Mouse (Mus musculus) midbrain, embryonic 14.5 days (tissue): ENCODE results near the gene Milr1. TPM values are rescaled to one million over a fixed set of nuclear protein-coding genes. Genes with fewer than 3 reads are reported as not detected.

Source experiments
- ATAC-seq: fragments of 200-750 bp; cut with Nextera tagmentation; 2 replicates; pipeline ENCODE4 v1.8.0; 2017; ENCODE audit warnings: moderate number of reproducible peaks, moderate library complexity; ENCODE audit not compliant: low FRiP score, low TSS enrichment
- DNase-seq: peaks from one replicate; pipeline ENCODE4 v3.0.0-alpha.2; 2015
- H3K27ac ChIP-seq: fragments of 300-500 bp; sonication (generic); replicated peaks from 2 replicates; pipeline ENCODE4 v1.5.1; 2014; ENCODE audit warnings: mild to moderate bottlenecking, low read depth, low read length, moderate library complexity
- H3K27me3 ChIP-seq: fragments of 300-500 bp; sonication (generic); 2 replicates; pipeline ENCODE4 v1.6.1; 2014; ENCODE audit warnings: low read length, control low read depth, mixed read lengths; ENCODE audit not compliant: control insufficient read depth, insufficient read depth
- H3K36me3 ChIP-seq: fragments of 300-500 bp; sonication (generic); 2 replicates; pipeline ENCODE4 v1.6.1; 2014; ENCODE audit warnings: low read length, control low read depth; ENCODE audit not compliant: control insufficient read depth, insufficient read depth
- H3K4me1 ChIP-seq: fragments of 300-500 bp; sonication (generic); 2 replicates; pipeline ENCODE4 v1.6.1; 2014; ENCODE audit warnings: mild to moderate bottlenecking, antibody characterized with exemption, low read length, control low read depth; ENCODE audit not compliant: control insufficient read depth, insufficient read depth
- H3K4me2 ChIP-seq: fragments of 300-500 bp; sonication (generic); 2 replicates; pipeline ENCODE4 v1.6.1; 2014; ENCODE audit warnings: mild to moderate bottlenecking, low read length, moderate library complexity
- H3K4me3 ChIP-seq: fragments of 300-500 bp; sonication (generic); replicated peaks from 2 replicates; pipeline ENCODE4 v1.5.1; 2014; ENCODE audit warnings: low read depth, low read length
- H3K9ac ChIP-seq: fragments of 300-500 bp; sonication (generic); replicated peaks from 2 replicates; pipeline ENCODE4 v1.6.1; 2014; ENCODE audit warnings: mild to moderate bottlenecking, low read length, moderate library complexity
- H3K9me3 ChIP-seq: fragments of 300-500 bp; sonication (generic); 2 replicates; pipeline ENCODE4 v1.6.1; 2016; ENCODE audit warnings: low read length, control low read depth, mixed read lengths; ENCODE audit not compliant: control insufficient read depth
- WGBS: fragments of 180-500 bp; shearing (Covaris S2); extraction: QIAGEN DNeasy Blood & Tissue Kit; methylation state at CpG from one replicate; pipeline ENCODE4 v1.1.7; 2014; 5-methylcytosine and 5-hydroxymethylcytosine counted together
- polyA plus RNA-seq: library from polyadenylated mRNA; unstranded; fragments of >200 nt; fragmentation: Nextera tagmentation; extraction: Ambion mirVana; gene quantifications from 2 replicates; pipeline ENCODE4 v1.2.1, GENCODE M21; 2014

Milr1 gene
- polyA plus RNA-seq, 1 experiment from 2014 or later: 1.4 TPM

GRCm38 (mm10) chr11:106709227-106709985 lies 41.6 kb upstream of the Milr1 start:
- no peak overlapping the region for H3K4me2 ChIP-seq

DNA sequence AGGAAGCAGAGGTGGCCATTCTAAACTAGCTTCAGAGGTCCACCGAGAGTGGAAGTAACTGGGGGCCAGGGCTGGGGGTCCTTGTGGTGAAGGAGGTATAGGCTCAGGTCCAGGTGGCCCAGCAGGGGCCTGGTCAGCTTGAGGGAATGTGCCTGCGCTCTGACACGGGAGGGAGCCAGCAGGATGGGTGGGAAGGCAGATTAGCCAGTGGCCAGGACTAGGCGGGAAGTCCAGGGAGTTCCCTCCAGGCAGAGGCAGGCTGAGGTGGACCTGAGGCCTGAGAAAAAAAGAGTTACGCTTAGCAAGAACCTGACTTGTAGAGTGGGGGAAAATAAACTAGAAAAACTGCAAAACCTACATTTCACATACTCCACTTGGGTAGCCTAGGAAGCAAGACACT lies 40.2 kb upstream of the Milr1 start:
- ATAC-seq (no peak), DNase-seq (no peak)
- Histone ChIP-seq H3K27me3 (no peaks in the 10 kb centered on the region), H3K36me3 (no peaks in the 10 kb centered on the region), H3K9me3 (no peaks in the 10 kb centered on the region), H3K9ac (no peak overlapping the region), H3K4me1 (0 out of 2 replicates have a peak, but pooled peaks cover 5% of the 10 kb centered on the region), H3K27ac (no peak overlapping the region), H3K4me3 (no peak overlapping the region), H3K4me2 (no peak overlapping the region)
- WGBS: 71% methylated on average over 5 of the region's 5 CpGs

More at GRCm38 (mm10) chr11:106709227-106709985, 41.6 kb upstream of the Milr1 start:
- Histone ChIP-seq H3K27me3 (no peaks in the 10 kb centered on the region), H3K27ac (no peak overlapping the region), H3K9ac (no peak overlapping the region), H3K9me3 (no peaks in the 10 kb centered on the region), H3K4me3 (no peak overlapping the region), H3K4me1 (0 out of 2 replicates have a peak, but pooled peaks cover 5% of the 10 kb centered on the region), H3K36me3 (no peaks in the 10 kb centered on the region)
- DNase-seq (no peak), ATAC-seq (no peak)
- WGBS: 38% methylated on average over 15 of the region's 15 CpGs

GRCm38 (mm10) chr11:106715066-106715465 lies 36.0 kb upstream of the Milr1 start:
- ATAC-seq (no peak), DNase-seq (no peak)
- H3K4me2 ChIP-seq: no peak overlapping the region
- no peaks in the 10 kb centered on the region for H3K9me3 ChIP-seq
- H3K27me3 ChIP-seq: no peaks in the 10 kb centered on the region
- H3K9ac ChIP-seq: no peak overlapping the region
- H3K27ac ChIP-seq: no peak overlapping the region
- no peak overlapping the region for H3K4me3 ChIP-seq
- H3K36me3 ChIP-seq: no peaks in the 10 kb centered on the region
- no peaks in the 10 kb centered on the region for H3K4me1 ChIP-seq
- 83% methylated on average over 6 of the region's 6 CpGs for WGBS

GRCm38 (mm10) chr11:106716568-106716967 lies 34.5 kb upstream of the Milr1 start:
- WGBS: 85% methylated on average over 5 of the region's 5 CpGs
- no peak overlapping the region for H3K4me2 ChIP-seq
- no peaks in the 10 kb centered on the region for H3K9me3 ChIP-seq
- no peaks in the 10 kb centered on the region for H3K4me1 ChIP-seq
- H3K27me3 ChIP-seq: no peaks in the 10 kb centered on the region
- no peak overlapping the region for H3K9ac ChIP-seq
- H3K27ac ChIP-seq: no peak overlapping the region
- H3K36me3 ChIP-seq: no peaks in the 10 kb centered on the region
- ATAC-seq (no peak), DNase-seq (no peak)
- H3K4me3 ChIP-seq: no peak overlapping the region

DNA sequence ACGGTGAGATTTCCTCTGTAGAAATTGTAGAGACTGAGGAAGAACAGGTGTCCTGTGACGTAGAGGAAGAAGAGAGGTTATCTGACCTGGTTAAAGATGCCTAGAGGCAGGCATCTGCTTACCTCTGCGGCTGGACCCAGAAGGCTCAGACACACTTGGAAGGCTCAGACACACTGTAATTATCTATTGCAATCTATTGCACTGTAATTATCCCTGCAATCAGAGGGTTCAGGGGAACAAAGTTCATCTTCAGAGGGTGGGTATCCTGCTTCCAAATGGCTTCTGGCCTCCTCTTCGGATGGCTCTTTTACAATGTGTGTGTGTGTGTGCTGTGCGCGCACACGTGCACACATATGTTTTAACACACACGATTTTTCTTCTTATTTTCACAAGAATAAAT lies 30.6 kb upstream of the Milr1 start:
- H3K36me3 ChIP-seq: no peaks in the 10 kb centered on the region
- no peak overlapping the region for H3K27ac ChIP-seq
- no peaks in the 10 kb centered on the region for H3K9me3 ChIP-seq
- WGBS: 88% methylated on average over 8 of the region's 8 CpGs
- DNase-seq: no peak
- H3K4me2 ChIP-seq: no peak overlapping the region
- no peaks in the 10 kb centered on the region for H3K4me1 ChIP-seq
- no peak overlapping the region for H3K4me3 ChIP-seq
- no peaks in the 10 kb centered on the region for H3K27me3 ChIP-seq
- H3K9ac ChIP-seq: no peak overlapping the region
- no peak for ATAC-seq

DNA sequence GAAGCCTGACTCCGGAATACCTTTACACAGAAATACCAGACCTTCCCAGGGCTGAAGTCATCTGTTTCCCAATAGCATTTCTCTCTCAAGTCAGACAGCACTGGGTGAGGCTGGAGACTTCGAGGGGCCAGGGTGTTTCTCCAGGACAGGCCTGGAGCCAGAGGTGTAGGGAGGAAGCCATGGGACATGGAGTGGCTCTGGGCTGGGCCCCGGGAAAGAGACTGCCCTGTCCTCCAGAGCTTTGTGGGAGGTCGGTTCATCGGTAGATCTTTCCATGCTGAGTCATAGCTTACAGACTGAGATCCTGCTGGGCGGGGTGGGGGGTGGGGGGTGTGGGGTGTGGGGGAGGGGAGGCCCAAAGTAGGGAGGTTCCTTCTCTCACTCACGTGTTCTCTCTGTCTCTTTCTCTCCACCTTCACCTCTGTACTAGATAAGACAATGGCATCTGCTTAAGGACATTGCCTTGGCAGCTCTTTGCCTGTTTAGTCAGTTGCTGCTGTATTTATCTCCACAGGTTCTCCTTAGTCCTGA lies 28.1 kb upstream of the Milr1 start:
- no peak for ATAC-seq
- WGBS: 36% methylated on average over 7 of the region's 7 CpGs
- no peak overlapping the region for H3K27ac ChIP-seq
- no peak overlapping the region for H3K4me3 ChIP-seq
- H3K36me3 ChIP-seq: no peaks in the 10 kb centered on the region
- no peaks in the 10 kb centered on the region for H3K9me3 ChIP-seq
- H3K27me3 ChIP-seq: no peaks in the 10 kb centered on the region
- H3K9ac ChIP-seq: no peak overlapping the region
- no peaks in the 10 kb centered on the region for H3K4me1 ChIP-seq
- H3K4me2 ChIP-seq: no peak overlapping the region
- DNase-seq: no peak

GRCm38 (mm10) chr11:106723611-106724125 lies 27.4 kb upstream of the Milr1 start:
- no peaks in the 10 kb centered on the region for H3K36me3 ChIP-seq
- DNase-seq (peak; percentile 51), ATAC-seq (no peak)
- no peak overlapping the region for H3K4me3 ChIP-seq
- H3K4me1 ChIP-seq: no peaks in the 10 kb centered on the region
- no peak overlapping the region for H3K9ac ChIP-seq
- H3K27me3 ChIP-seq: no peaks in the 10 kb centered on the region
- no peak overlapping the region for H3K27ac ChIP-seq
- no peak overlapping the region for H3K4me2 ChIP-seq
- H3K9me3 ChIP-seq: no peaks in the 10 kb centered on the region
- WGBS: 74% methylated on average over 15 of the region's 15 CpGs

- Histone ChIP-seq H3K9me3 (no peaks in the 10 kb centered on the region), H3K27ac (no peak overlapping the region), H3K36me3 (no peaks in the 10 kb centered on the region), H3K4me2 (no peak overlapping the region), H3K4me3 (no peak overlapping the region), H3K27me3 (no peaks in the 10 kb centered on the region), H3K4me1 (no peaks in the 10 kb centered on the region), H3K9ac (no peak overlapping the region)
- WGBS: 88% methylated on average over 10 of the region's 10 CpGs
- ATAC-seq: no peak
- no peak for DNase-seq
Observed at GRCm38 (mm10) chr11:106724176-106724915, 26.7 kb upstream of the Milr1 start.
